Mouse (Mus musculus) myocyte (in vitro differentiated cells): ENCODE data around the gene Mon2. TPM values are rescaled to one million over a fixed set of nuclear protein-coding genes. Genes with fewer than 3 reads are reported as not detected.
"Not testable (repeated sequence)": the region's sequence is repeated elsewhere in the genome, so short reads cannot be mapped to it uniquely, and the experiment has no call there.

Source experiments
- H3K27me3 ChIP-seq: one replicate; pipeline ENCODE4 v1.6.1; 2011; ENCODE audit not compliant: control insufficient read depth, insufficient read depth, insufficient read length
- H3K36me3 ChIP-seq: one replicate; pipeline ENCODE4 v1.6.1; 2011; ENCODE audit not compliant: control insufficient read depth, insufficient read depth
- H3K4me2 ChIP-seq: one replicate; pipeline ENCODE4 v1.6.1; 2011; ENCODE audit warnings: low read depth, control low read depth
- H3K4me3 ChIP-seq: one replicate; pipeline ENCODE4 v1.5.1; 2011; ENCODE audit warnings: mild to moderate bottlenecking, control low read depth, moderate library complexity
- H3K79me2 ChIP-seq: one replicate; pipeline ENCODE4 v1.6.1; 2011; ENCODE audit not compliant: control insufficient read depth, insufficient read depth
- H3ac ChIP-seq: one replicate; pipeline ENCODE4 v1.6.1; 2011; ENCODE audit not compliant: control insufficient read depth, insufficient read length
- CEBPB ChIP-seq: IDR thresholded peaks from 2 replicates; pipeline ENCODE4 v1.6.1; 2011; ENCODE audit warnings: mild to moderate bottlenecking, moderate library complexity; ENCODE audit not compliant: poor library complexity, insufficient read depth, severe bottlenecking
- E2F4 ChIP-seq: IDR thresholded peaks from one replicate; pipeline ENCODE4 v1.6.1; 2011; ENCODE audit warnings: mild to moderate bottlenecking, control low read depth, moderate library complexity; ENCODE audit not compliant: insufficient read depth
- MAX ChIP-seq: IDR thresholded peaks from one replicate; pipeline ENCODE4 v1.6.1; 2011; ENCODE audit warnings: low read depth, mild to moderate bottlenecking, control low read depth
- MYOD1 ChIP-seq, 3 experiments: IDR thresholded peaks; one replicate each; pipeline ENCODE4 v1.6.1; 2011; ENCODE audit warnings: control low read depth in 2 of 3, low read depth in 2 of 3, mild to moderate bottlenecking in 2 of 3, moderate library complexity in 1 of 3; ENCODE audit not compliant: insufficient read length in 2 of 3, control insufficient read depth in 1 of 3
- MYOG ChIP-seq, 3 experiments: IDR thresholded peaks; one replicate each; pipeline ENCODE4 v1.6.1; 2011; ENCODE audit warnings: control low read depth in 2 of 3, low read depth in 2 of 3, mild to moderate bottlenecking in 2 of 3; ENCODE audit not compliant: insufficient read length in 2 of 3, control insufficient read depth in 1 of 3, insufficient read depth in 1 of 3
- POLR2A ChIP-seq: IDR thresholded peaks from one replicate; pipeline ENCODE4 v1.6.1; 2011; ENCODE audit warnings: low read depth, mild to moderate bottlenecking, control low read depth, moderate library complexity; ENCODE audit not compliant: insufficient read length
- POLR2AphosphoS2 ChIP-seq: IDR thresholded peaks from one replicate; pipeline ENCODE4 v1.6.1; 2011; ENCODE audit warnings: low read depth, control low read depth; ENCODE audit not compliant: insufficient read length
- REST ChIP-seq: IDR thresholded peaks from one replicate; pipeline ENCODE4 v1.6.1; 2011; ENCODE audit warnings: mild to moderate bottlenecking, control low read depth, moderate library complexity; ENCODE audit not compliant: insufficient read depth, insufficient read length
- SRF ChIP-seq: IDR thresholded peaks from one replicate; pipeline ENCODE4 v1.6.1; 2011; ENCODE audit warnings: low read depth; ENCODE audit not compliant: control insufficient read depth, insufficient read length
- TCF12 ChIP-seq: IDR thresholded peaks from one replicate; pipeline ENCODE4 v1.6.1; 2011; ENCODE audit warnings: mild to moderate bottlenecking, control low read depth; ENCODE audit not compliant: poor library complexity, insufficient read depth, severe bottlenecking
- TCF3 ChIP-seq: IDR thresholded peaks from one replicate; pipeline ENCODE4 v1.6.1; 2011; ENCODE audit warnings: low read depth, control low read depth; ENCODE audit not compliant: insufficient read length
- USF1 ChIP-seq: IDR thresholded peaks from one replicate; pipeline ENCODE4 v1.6.1; 2011; ENCODE audit warnings: low read depth, mild to moderate bottlenecking, control low read depth, moderate library complexity
- polyA plus RNA-seq: library from polyadenylated mRNA; unstranded; fragments of >200 nt; fragmentation: generic; extraction: Trizol; gene quantifications from one replicate; pipeline ENCODE4 v1.2.1, GENCODE M21; 2012; ENCODE audit warnings: missing spikeins

The Mon2 gene
- polyA plus RNA-seq, 1 experiment: 31.0 TPM

GRCm38 (mm10) chr10:122973241-122973640, 103.1 kb downstream of the Mon2 start:
- TF ChIP-seq CEBPB (no peak), POLR2A (no peak), TCF12 (no peak), USF1 (no peak), SRF (no peak), POLR2AphosphoS2 (no peak)

GRCm38 (mm10) chr10:122970188-122970587, 106.1 kb downstream of the Mon2 start:
- H3ac ChIP-seq: no peak overlapping the region
- no peaks in the 10 kb centered on the region for H3K79me2 ChIP-seq
- no peaks in the 10 kb centered on the region for H3K27me3 ChIP-seq
- H3K4me2 ChIP-seq: no peak overlapping the region
- no peaks in the 10 kb centered on the region for H3K36me3 ChIP-seq
- no peak overlapping the region for H3K4me3 ChIP-seq
- no peak for TF ChIP-seq E2F4
- TF ChIP-seq TCF3: no peak
- no peak for TF ChIP-seq MAX
- no peak for TF ChIP-seq CEBPB
- TF ChIP-seq REST: no peak
- TF ChIP-seq SRF: no peak
- TF ChIP-seq TCF12: no peak
- no peak for TF ChIP-seq MYOG (IDR thresholded peaks at IDR 0.05; ENCODE audit: control insufficient read depth in 1 of 3, insufficient read depth in 1 of 3, insufficient read length in 2 of 3, low read depth in 2 of 3)
- TF ChIP-seq POLR2AphosphoS2: no peak
- TF ChIP-seq USF1: no peak
- TF ChIP-seq POLR2A: no peak
- TF ChIP-seq MYOD1 (IDR thresholded peaks at IDR 0.05; ENCODE audit: control insufficient read depth in 1 of 3, insufficient read length in 2 of 3, low read depth in 2 of 3): no peak

More at GRCm38 (mm10) chr10:122973241-122973640, 103.1 kb downstream of the Mon2 start:
- H3K27me3 ChIP-seq: no peaks in the 10 kb centered on the region
- no peak overlapping the region for H3ac ChIP-seq
- no peaks in the 10 kb centered on the region for H3K79me2 ChIP-seq
- no peaks in the 10 kb centered on the region for H3K36me3 ChIP-seq
- H3K4me2 ChIP-seq: no peak overlapping the region
- no peak overlapping the region for H3K4me3 ChIP-seq

- no peak overlapping the region for H3K4me2 ChIP-seq
- no peak overlapping the region for H3ac ChIP-seq
- no peaks in the 10 kb centered on the region for H3K79me2 ChIP-seq
- H3K36me3 ChIP-seq: no peaks in the 10 kb centered on the region
- H3K27me3 ChIP-seq: no peaks in the 10 kb centered on the region
- H3K4me3 ChIP-seq: no peak overlapping the region
- TF ChIP-seq MAX (no peak), MYOG (IDR thresholded peaks at IDR 0.05; ENCODE audit: control insufficient read depth in 1 of 3, insufficient read depth in 1 of 3, insufficient read length in 2 of 3, low read depth in 2 of 3) (no peak), SRF (no peak), TCF3 (no peak), MYOD1 (IDR thresholded peaks at IDR 0.05; ENCODE audit: control insufficient read depth in 1 of 3, insufficient read length in 2 of 3, low read depth in 2 of 3) (no peak), E2F4 (no peak), USF1 (no peak), POLR2AphosphoS2 (no peak), CEBPB (no peak), POLR2A (no peak), TCF12 (no peak), REST (no peak)
These were observed 109.9 kb downstream of the Mon2 start for GRCm38 (mm10) chr10:122966421-122966820.

GRCm38 (mm10) chr10:122965650-122966049, 110.7 kb downstream of the Mon2 start:
- H3K4me3 ChIP-seq, H3K36me3 ChIP-seq, H3K27me3 ChIP-seq, H3ac ChIP-seq, H3K79me2 ChIP-seq, H3K4me2 ChIP-seq: not testable (repeated sequence)

GRCm38 (mm10) chr10:122964241-122964636, 112.1 kb downstream of the Mon2 start:
- Histone ChIP-seq H3K4me3 (no peak overlapping the region), H3ac (no peak overlapping the region), H3K27me3 (no peaks in the 10 kb centered on the region), H3K79me2 (no peaks in the 10 kb centered on the region), H3K36me3 (no peaks in the 10 kb centered on the region), H3K4me2 (no peak overlapping the region)
- TF ChIP-seq MAX: no peak
- no peak for TF ChIP-seq TCF12
- TF ChIP-seq POLR2AphosphoS2: no peak
- TF ChIP-seq SRF: no peak
- no peak for TF ChIP-seq USF1
- no peak for TF ChIP-seq MYOG (IDR thresholded peaks at IDR 0.05; ENCODE audit: control insufficient read depth in 1 of 3, insufficient read depth in 1 of 3, insufficient read length in 2 of 3, low read depth in 2 of 3)

GRCm38 (mm10) chr10:122963463-122964240, 112.7 kb downstream of the Mon2 start:
- Histone ChIP-seq H3K79me2 (no peaks in the 10 kb centered on the region), H3K36me3 (no peaks in the 10 kb centered on the region), H3K4me2 (no peak overlapping the region), H3ac (no peak overlapping the region), H3K27me3 (no peaks in the 10 kb centered on the region), H3K4me3 (no peak overlapping the region)
- TF ChIP-seq CEBPB (no peak), MAX (no peak), MYOD1 (IDR thresholded peaks at IDR 0.05; ENCODE audit: control insufficient read depth in 1 of 3, insufficient read length in 2 of 3, low read depth in 2 of 3) (no peak), POLR2A (no peak), REST (no peak), USF1 (no peak)
